Comparison of ENCODE assay signal across 12 mouse cellular contexts in the genomic region with DNA sequence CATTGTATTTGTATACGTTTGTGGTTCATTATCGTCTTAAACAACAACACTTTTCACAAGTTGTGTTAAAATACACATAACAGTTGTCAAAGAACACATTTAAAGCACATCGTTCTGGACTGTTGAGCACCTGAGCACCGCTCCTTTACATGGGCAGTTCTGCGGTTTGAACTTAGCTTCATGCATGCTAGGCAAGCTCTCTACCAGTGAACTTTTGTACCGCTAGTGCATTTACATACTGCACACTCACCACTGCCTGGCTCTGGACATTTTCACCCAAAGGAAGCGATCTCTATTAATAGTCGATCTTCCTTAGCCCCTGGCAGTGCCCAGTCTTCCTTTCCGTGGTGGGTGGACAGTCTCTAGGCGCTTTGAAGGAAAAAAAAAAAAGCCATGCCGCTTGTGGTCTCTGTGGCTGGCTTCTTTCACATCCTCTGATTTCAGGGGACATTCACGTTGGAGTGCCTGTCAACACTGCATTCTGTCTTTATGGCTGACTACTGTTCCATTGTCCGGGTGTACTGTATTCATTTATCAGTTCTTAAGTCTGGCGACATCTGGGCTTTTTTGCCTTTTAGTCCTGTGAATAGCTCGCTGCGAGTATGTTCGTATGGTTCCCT.
A peak's percentile ranks its signal among the peaks of the same experiment; 100 is the strongest.
DNase-seq lines count a peak whose midpoint lies in the region; ATAC-seq lines count a peak whose summit lies in the region.
"Had no signal": no experiment of that assay in that cellular context is flagged by ENCODE, and none has a peak within 500 bp of the region (broad histone marks: within the 10 kb centered on the region; RNA-seq: fewer than 3 reads in every experiment).

No protein-coding gene starts in this region.

- no peak overlapping the region for H3K9ac ChIP-seq in forebrain, embryonic 12.5 days
- no peak overlapping the region for H3K9ac ChIP-seq in forebrain, embryonic 14.5 days (ENCODE audit: low read length)
- H3K9ac ChIP-seq in hindbrain, embryonic 12.5 days, result no peak overlapping the region
- no peak overlapping the region for H3K9ac ChIP-seq in hindbrain, embryonic 11.5 days (ENCODE audit: low read depth, low read length)
- H3K9ac ChIP-seq in midbrain, embryonic 13.5 days (replicated peaks), result no peak overlapping the region
- no peak overlapping the region for H3K9ac ChIP-seq in midbrain, embryonic 15.5 days
- H3K9ac ChIP-seq: embryonic facial prominence, embryonic 12.5 days had no signal

- 72% methylated on average over 17 of the region's 17 CpGs for WGBS in forebrain, embryonic 12.5 days
- WGBS in forebrain, embryonic 14.5 days, result 67% methylated on average over 17 of the region's 17 CpGs
- WGBS in hindbrain, embryonic 12.5 days, result 81% methylated on average over 17 of the region's 17 CpGs
- WGBS in hindbrain, embryonic 11.5 days, result 86% methylated on average over 17 of the region's 17 CpGs
- 77% methylated on average over 17 of the region's 17 CpGs for WGBS in midbrain, embryonic 13.5 days
- WGBS in midbrain, embryonic 15.5 days, result 62% methylated on average over 17 of the region's 17 CpGs

- no peaks in the 10 kb centered on the region for H3K9me3 ChIP-seq in forebrain, embryonic 12.5 days
- no peaks in the 10 kb centered on the region for H3K9me3 ChIP-seq in forebrain, embryonic 14.5 days (replicated peaks; ENCODE audit: control insufficient read depth, low read length)
- H3K9me3 ChIP-seq in hindbrain, embryonic 12.5 days (replicated peaks), result no peaks in the 10 kb centered on the region
- no peaks in the 10 kb centered on the region for H3K9me3 ChIP-seq in hindbrain, embryonic 11.5 days (ENCODE audit: control insufficient read depth, low read length)
- no peaks in the 10 kb centered on the region for H3K9me3 ChIP-seq in midbrain, embryonic 13.5 days
- no peaks in the 10 kb centered on the region for H3K9me3 ChIP-seq in midbrain, embryonic 15.5 days
- H3K9me3 ChIP-seq in megakaryocyte, embryonic 14.5 days, result no peaks in the 10 kb centered on the region
- H3K9me3 ChIP-seq: embryonic facial prominence, embryonic 12.5 days; limb, embryonic 10.5 days had no signal

- no peak for DNase-seq in forebrain, embryonic 14.5 days (ENCODE audit: low spot score)
- no peak for DNase-seq in hindbrain, embryonic 11.5 days (ENCODE audit: low spot score)
- no peak for DNase-seq in thymus, adult 18-20 months
- DNase-seq: heart, adult 18-20 months; thymus, postnatal 14 days had no signal

- H3K4me1 ChIP-seq in forebrain, embryonic 12.5 days, result peaks cover 32% of the 10 kb centered on the region
- H3K4me1 ChIP-seq in forebrain, embryonic 14.5 days (ENCODE audit: control insufficient read depth, insufficient read depth, low read length), result peaks cover 11% of the 10 kb centered on the region
- peaks cover 31% of the 10 kb centered on the region for H3K4me1 ChIP-seq in hindbrain, embryonic 12.5 days
- H3K4me1 ChIP-seq in hindbrain, embryonic 11.5 days (replicated peaks; ENCODE audit: control insufficient read depth, insufficient read depth, low read length), result no peaks in the 10 kb centered on the region; the same call in 1 of the 2 replicates
- peaks cover 46% of the 10 kb centered on the region for H3K4me1 ChIP-seq in midbrain, embryonic 13.5 days (replicated peaks)
- H3K4me1 ChIP-seq in midbrain, embryonic 15.5 days, result peaks cover 13% of the 10 kb centered on the region
- peaks cover 50% of the 10 kb centered on the region for H3K4me1 ChIP-seq in megakaryocyte, embryonic 14.5 days

- H3K4me2 ChIP-seq in forebrain, embryonic 12.5 days, result no peak overlapping the region
- H3K4me2 ChIP-seq in forebrain, embryonic 14.5 days (ENCODE audit: low read length), result no peak overlapping the region
- H3K4me2 ChIP-seq in hindbrain, embryonic 12.5 days (replicated peaks), result no peak overlapping the region
- no peak overlapping the region for H3K4me2 ChIP-seq in hindbrain, embryonic 11.5 days (replicated peaks; ENCODE audit: low read depth, low read length)
- H3K4me2 ChIP-seq in midbrain, embryonic 13.5 days (replicated peaks), result no peak overlapping the region
- H3K4me2 ChIP-seq in midbrain, embryonic 15.5 days, result no peak overlapping the region
- H3K4me2 ChIP-seq: embryonic facial prominence, embryonic 12.5 days had no signal

- no peak overlapping the region for H3K4me3 ChIP-seq in forebrain, embryonic 12.5 days (replicated peaks)
- no peak overlapping the region for H3K4me3 ChIP-seq in forebrain, embryonic 14.5 days (ENCODE audit: low read depth, low read length)
- H3K4me3 ChIP-seq in hindbrain, embryonic 12.5 days, result no peak overlapping the region
- no peak overlapping the region for H3K4me3 ChIP-seq in hindbrain, embryonic 11.5 days (ENCODE audit: low read depth, low read length)
- no peak overlapping the region for H3K4me3 ChIP-seq in midbrain, embryonic 13.5 days (replicated peaks)
- H3K4me3 ChIP-seq in midbrain, embryonic 15.5 days, result no peak overlapping the region
- H3K4me3 ChIP-seq in megakaryocyte, embryonic 14.5 days (replicated peaks), result peak overlapping the region; percentile 21
- H3K4me3 ChIP-seq: embryonic facial prominence, embryonic 12.5 days; limb, embryonic 10.5 days had no signal

- peaks cover 6% of the 10 kb centered on the region; the same call in 1 of the 2 replicates for H3K36me3 ChIP-seq in forebrain, embryonic 12.5 days (replicated peaks)
- H3K36me3 ChIP-seq in forebrain, embryonic 14.5 days (ENCODE audit: control insufficient read depth, insufficient read depth, low read length), result no peaks in the 10 kb centered on the region
- H3K36me3 ChIP-seq in hindbrain, embryonic 12.5 days, result no peaks in the 10 kb centered on the region
- no peaks in the 10 kb centered on the region for H3K36me3 ChIP-seq in hindbrain, embryonic 11.5 days (ENCODE audit: control insufficient read depth, insufficient read depth, low read length)
- no peaks in the 10 kb centered on the region for H3K36me3 ChIP-seq in midbrain, embryonic 13.5 days
- no peaks in the 10 kb centered on the region for H3K36me3 ChIP-seq in midbrain, embryonic 15.5 days (replicated peaks)
- no peaks in the 10 kb centered on the region for H3K36me3 ChIP-seq in megakaryocyte, embryonic 14.5 days (replicated peaks; ENCODE audit: low read length)
- H3K36me3 ChIP-seq: embryonic facial prominence, embryonic 12.5 days; limb, embryonic 10.5 days had no signal

- no peak for ATAC-seq in forebrain, embryonic 12.5 days (ENCODE audit: low FRiP score)
- no peak for ATAC-seq in forebrain, embryonic 14.5 days
- no peak for ATAC-seq in hindbrain, embryonic 12.5 days (ENCODE audit: low FRiP score)
- no peak for ATAC-seq in hindbrain, embryonic 11.5 days (ENCODE audit: low FRiP score)
- no peak for ATAC-seq in midbrain, embryonic 13.5 days
- no peak for ATAC-seq in midbrain, embryonic 15.5 days (replicated peaks)

- H3K27me3 ChIP-seq in forebrain, embryonic 12.5 days, result no peaks in the 10 kb centered on the region
- no peaks in the 10 kb centered on the region for H3K27me3 ChIP-seq in forebrain, embryonic 14.5 days (replicated peaks; ENCODE audit: control insufficient read depth, insufficient read depth, low read length)
- H3K27me3 ChIP-seq in hindbrain, embryonic 12.5 days, result no peaks in the 10 kb centered on the region
- no peaks in the 10 kb centered on the region for H3K27me3 ChIP-seq in hindbrain, embryonic 11.5 days (ENCODE audit: control insufficient read depth, insufficient read depth, low read length)
- no peaks in the 10 kb centered on the region for H3K27me3 ChIP-seq in midbrain, embryonic 13.5 days
- no peaks in the 10 kb centered on the region for H3K27me3 ChIP-seq in midbrain, embryonic 15.5 days (replicated peaks)
- peaks cover 37% of the 10 kb centered on the region for H3K27me3 ChIP-seq in megakaryocyte, embryonic 14.5 days (replicated peaks)
- H3K27me3 ChIP-seq: embryonic facial prominence, embryonic 12.5 days had no signal

- H3K27ac ChIP-seq in forebrain, embryonic 12.5 days, result peak overlapping the region; percentile 53; the same call in 1 of the 2 replicates
- no peak overlapping the region; the same call in 1 of the 2 replicates for H3K27ac ChIP-seq in forebrain, embryonic 14.5 days (ENCODE audit: low read depth, low read length)
- peak overlapping the region; percentile 40; the same call in 1 of the 2 replicates for H3K27ac ChIP-seq in hindbrain, embryonic 12.5 days
- H3K27ac ChIP-seq in hindbrain, embryonic 11.5 days (ENCODE audit: low read depth, low read length), result no peak overlapping the region
- peak overlapping the region; percentile 19 for H3K27ac ChIP-seq in midbrain, embryonic 13.5 days
- H3K27ac ChIP-seq in midbrain, embryonic 15.5 days, result no peak overlapping the region
- H3K27ac ChIP-seq: embryonic facial prominence, embryonic 12.5 days; limb, embryonic 10.5 days had no signal

Comparison
In these comparisons a context has a peak if more than half of its experiments do, and no peak if none do; other contexts are left out.
1. H3K27ac ChIP-seq: peak in forebrain, embryonic 12.5 days (single experiment), hindbrain, embryonic 12.5 days (single experiment) and midbrain, embryonic 13.5 days (single experiment); none in forebrain, embryonic 14.5 days (single experiment), hindbrain, embryonic 11.5 days (single experiment) and midbrain, embryonic 15.5 days (single experiment).